Mouse (Mus musculus) ES-E14 (cell line): ENCODE measurements around the gene Vipr2. TPM values are rescaled to one million over a fixed set of nuclear protein-coding genes. Genes with fewer than 3 reads are reported as not detected.

Source experiments
- DNase-seq: peaks from one replicate; pipeline ENCODE4 v3.0.0-alpha.2; 2013; ENCODE audit warnings: low read depth, low spot score
- H3K27ac ChIP-seq: 2 replicates; pipeline ENCODE4 v1.5.1; 2012; ENCODE audit warnings: low read depth, mild to moderate bottlenecking, low read length, moderate library complexity, mixed read lengths; ENCODE audit not compliant: poor library complexity, insufficient read depth, severe bottlenecking
- H3K36me3 ChIP-seq: 2 replicates; pipeline ENCODE4 v1.6.1; 2012; ENCODE audit warnings: mild to moderate bottlenecking, low read length, moderate library complexity, mixed read lengths; ENCODE audit not compliant: control insufficient read depth, poor library complexity, insufficient read depth, severe bottlenecking
- H3K4me1 ChIP-seq, 2 experiments: fragments of 150-350 bp in 1 of 2; sonication (generic) in 1 of 2; 2 replicates each; pipeline ENCODE4 v1.6.1; 2012; ENCODE audit warnings: low read length in 2 of 2, mild to moderate bottlenecking in 1 of 2, mixed read lengths in 1 of 2; ENCODE audit not compliant: control insufficient read depth in 2 of 2, insufficient read depth in 2 of 2, poor library complexity in 1 of 2
- H3K4me3 ChIP-seq, 2 experiments: fragments of 150-350 bp in 1 of 2; sonication (generic) in 1 of 2; 2 replicates each; pipeline ENCODE4 v1.5.1; 2012; ENCODE audit warnings: low read length in 2 of 2, low read depth in 1 of 2, mild to moderate bottlenecking in 1 of 2, mixed read lengths in 1 of 2; ENCODE audit not compliant: insufficient read depth in 1 of 2, poor library complexity in 1 of 2, severe bottlenecking in 1 of 2
- H3K9ac ChIP-seq: 2 replicates; pipeline ENCODE4 v1.6.1; 2012; ENCODE audit warnings: low read depth, mild to moderate bottlenecking, low read length, mixed read lengths; ENCODE audit not compliant: poor library complexity, insufficient read depth, severe bottlenecking
- H3K9me3 ChIP-seq: fragments of 150-350 bp; sonication (generic); 2 replicates; pipeline ENCODE4 v1.6.1; 2012; ENCODE audit warnings: low read depth, mild to moderate bottlenecking, low read length; ENCODE audit not compliant: control insufficient read depth, insufficient read depth
- CHD2 ChIP-seq: IDR thresholded peaks from 2 replicates; pipeline ENCODE4 v1.6.1; 2014; ENCODE audit warnings: mild to moderate bottlenecking, low read depth, low read length, inconsistent platforms
- HCFC1 ChIP-seq: IDR thresholded peaks from 2 replicates; pipeline ENCODE4 v1.6.1; 2012; ENCODE audit warnings: low read length, inconsistent platforms, borderline replicate concordance; ENCODE audit not compliant: insufficient read depth
- MAFK ChIP-seq: IDR thresholded peaks from 2 replicates; pipeline ENCODE4 v1.6.1; 2014; ENCODE audit warnings: mild to moderate bottlenecking, low read depth, low read length, inconsistent platforms; ENCODE audit not compliant: insufficient read depth
- ZC3H11A ChIP-seq: IDR thresholded peaks from 2 replicates; pipeline ENCODE4 v1.6.1; 2012; ENCODE audit warnings: low read depth, mild to moderate bottlenecking, inconsistent platforms, low read length, borderline replicate concordance
- ZNF384 ChIP-seq: IDR thresholded peaks from 2 replicates; pipeline ENCODE4 v1.6.1; 2012; ENCODE audit warnings: low read depth, low read length, inconsistent platforms
- in situ Hi-C, 2 experiments: fragments of 600-800 bp; cut with MboI; formaldehyde crosslinking; loops; one replicate each; pipeline ENCODE4 v1.15.1; 2025; ENCODE audit warnings: low sequenced_read_pairs in 2 of 2, inconsistent platforms in 1 of 2; ENCODE audit not compliant: unreplicated experiment in 2 of 2
- total RNA-seq: library from RNA; depleted of rRNA; stranded (reverse); fragments of 300-350 nt; gene quantifications from 2 replicates; pipeline ENCODE4 v1.2.3, GENCODE M21; 2012

Gene Vipr2
- total RNA-seq, 1 experiment, result 0.98 TPM

DNA sequence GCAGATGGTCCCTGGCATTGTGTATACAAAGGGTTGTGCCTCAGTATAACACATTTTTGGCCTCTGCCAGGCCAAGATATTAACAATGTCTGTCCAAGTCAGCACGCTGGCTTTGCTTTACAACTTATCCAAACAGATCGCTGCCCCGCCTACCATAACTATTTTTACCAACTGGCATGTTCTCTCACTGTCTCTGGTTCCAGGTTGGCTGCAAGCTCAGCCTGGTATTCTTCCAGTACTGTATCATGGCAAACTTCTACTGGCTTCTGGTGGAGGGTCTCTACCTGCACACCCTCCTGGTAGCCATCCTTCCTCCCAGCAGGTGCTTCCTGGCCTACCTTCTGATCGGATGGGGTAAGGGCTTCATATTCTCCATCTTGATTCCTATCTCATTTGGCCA, 58.4 kb downstream of the Vipr2 start:
- Histone ChIP-seq H3K4me1 (no peaks in the 10 kb centered on the region), H3K9me3 (no peaks in the 10 kb centered on the region), H3K4me3 (no peak overlapping the region), H3K9ac (no peak overlapping the region), H3K36me3 (no peaks in the 10 kb centered on the region), H3K27ac (no peak overlapping the region)
- no peak for DNase-seq
- TF ChIP-seq ZNF384 (no peak), CHD2 (no peak)
- in situ Hi-C loops, result no loop called here

GRCm38 (mm10) chr12:116138322-116139205, 61.0 kb downstream of the Vipr2 start:
- no peak for TF ChIP-seq ZC3H11A
- TF ChIP-seq CHD2, result no peak
- TF ChIP-seq HCFC1, result no peak
- H3K9me3 ChIP-seq, result no peaks in the 10 kb centered on the region
- H3K27ac ChIP-seq, result no peak overlapping the region
- no peaks in the 10 kb centered on the region for H3K36me3 ChIP-seq
- no peak for DNase-seq
- in situ Hi-C loops, result no loop called here
- H3K9ac ChIP-seq, result no peak overlapping the region
- no peaks in the 10 kb centered on the region for H3K4me1 ChIP-seq
- no peak overlapping the region for H3K4me3 ChIP-seq

DNA sequence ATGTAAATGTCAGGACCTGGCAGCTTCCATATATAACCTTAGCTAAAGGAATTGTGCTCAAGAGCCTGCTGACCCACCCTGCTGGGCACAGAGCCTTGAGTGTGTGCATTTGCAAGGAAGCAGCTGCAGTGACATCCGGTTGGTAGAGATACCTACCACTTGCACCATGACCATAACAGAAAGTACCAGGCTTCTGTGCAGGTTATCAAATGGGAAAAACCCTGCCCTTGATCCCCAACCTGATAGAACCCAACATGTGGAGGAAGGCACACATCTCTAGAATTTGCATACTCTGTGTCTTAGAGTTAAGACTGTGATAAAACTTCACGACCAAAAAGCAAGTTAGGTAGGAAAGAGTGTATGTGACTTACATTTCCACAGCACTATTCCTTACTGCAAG, 63.1 kb downstream of the Vipr2 start:
- TF ChIP-seq CHD2 (no peak), ZNF384 (no peak), ZC3H11A (no peak), MAFK (no peak), HCFC1 (no peak)
- Histone ChIP-seq H3K4me1 (no peaks in the 10 kb centered on the region), H3K9me3 (no peaks in the 10 kb centered on the region), H3K9ac (no peak overlapping the region), H3K36me3 (no peaks in the 10 kb centered on the region), H3K4me3 (no peak overlapping the region), H3K27ac (no peak overlapping the region)
- DNase-seq, result no peak
- in situ Hi-C loops, result no loop called here

GRCm38 (mm10) chr12:116141816-116142215, 64.3 kb downstream of the Vipr2 start:
- H3K9ac ChIP-seq, result no peak overlapping the region
- no peak overlapping the region for H3K27ac ChIP-seq
- H3K9me3 ChIP-seq, result no peaks in the 10 kb centered on the region
- no peaks in the 10 kb centered on the region for H3K4me1 ChIP-seq
- in situ Hi-C loops, result no loop called here
- H3K4me3 ChIP-seq, result no peak overlapping the region
- H3K36me3 ChIP-seq, result no peaks in the 10 kb centered on the region
- no peak for DNase-seq
- no peak for TF ChIP-seq HCFC1
- TF ChIP-seq CHD2, result no peak
- no peak for TF ChIP-seq ZNF384
- TF ChIP-seq ZC3H11A, result no peak
- TF ChIP-seq MAFK, result no peak

DNA sequence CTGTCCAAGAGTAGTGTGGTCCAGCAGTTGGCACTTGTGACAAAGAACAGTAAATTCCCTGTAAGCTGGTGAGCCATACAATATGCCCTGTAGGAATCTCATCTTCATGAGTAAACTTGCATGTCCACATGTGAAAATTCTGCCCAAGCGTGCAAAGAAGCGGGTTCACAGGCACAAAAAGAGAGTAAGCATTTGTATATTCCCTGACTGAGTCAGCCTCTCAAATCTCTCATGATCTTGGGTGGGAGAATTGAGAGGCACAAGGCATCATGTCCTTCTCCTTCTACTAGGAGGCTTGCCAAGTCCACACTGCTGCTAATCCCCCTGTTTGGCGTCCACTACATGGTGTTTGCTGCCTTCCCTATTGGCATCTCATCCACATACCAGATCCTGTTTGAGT, 64.9 kb downstream of the Vipr2 start:
- Histone ChIP-seq H3K4me1 (no peaks in the 10 kb centered on the region), H3K9ac (no peak overlapping the region), H3K4me3 (no peak overlapping the region), H3K9me3 (no peaks in the 10 kb centered on the region), H3K36me3 (no peaks in the 10 kb centered on the region), H3K27ac (no peak overlapping the region)
- DNase-seq, result no peak
- TF ChIP-seq ZC3H11A (no peak), MAFK (no peak), HCFC1 (no peak), CHD2 (no peak), ZNF384 (no peak)
- in situ Hi-C loops, result no loop called here
